Mouse (Mus musculus) layer of hippocampus, postnatal 14 days (tissue): ENCODE results near the gene Sdsl. TPM values are rescaled to one million over a fixed set of nuclear protein-coding genes. Genes with fewer than 3 reads are reported as not detected.

Source experiments
- DNase-seq, 2 experiments: peaks; one replicate each; pipeline ENCODE4 v3.0.0; 2021 to 2022; ENCODE audit warnings: low spot score in 2 of 2, mixed read lengths in 1 of 2
- total RNA-seq, 2 experiments: library from RNA; stranded (reverse); gene quantifications; 2 replicates each; pipeline ENCODE4 v1.2.3; 2021

The Sdsl gene
- total RNA-seq, 2 experiments from 2014 or later, result 7.1 to 8.7 TPM

DNA sequence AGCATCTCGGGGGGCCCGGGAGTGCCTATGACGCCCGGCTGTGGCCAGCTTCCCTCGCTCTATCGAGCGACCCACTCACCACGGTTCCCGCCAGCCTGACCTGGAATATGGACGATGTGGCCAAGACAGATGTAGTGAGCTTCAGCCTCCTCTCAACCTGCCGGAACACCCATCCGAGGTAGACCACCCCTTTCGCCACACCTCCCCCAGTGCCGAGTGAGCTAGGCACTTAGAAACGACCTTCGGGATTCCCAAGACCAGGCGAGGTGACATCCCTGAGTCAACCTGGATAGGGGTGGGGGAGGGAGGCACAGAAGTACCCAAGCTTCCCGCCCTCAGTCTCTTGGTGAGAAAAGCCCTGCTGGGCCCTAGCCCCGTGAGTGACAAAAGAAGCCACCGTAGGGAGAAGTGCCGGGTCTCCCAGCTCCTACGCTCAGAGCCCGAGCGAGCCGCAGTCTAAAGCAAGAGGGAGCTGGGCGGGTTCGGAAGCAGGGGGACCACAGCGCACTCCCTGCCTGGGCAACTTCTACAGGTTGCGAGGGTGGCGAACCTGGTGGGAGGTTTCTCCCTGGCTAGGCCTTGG is 41.5 kb downstream of the Sdsl start:
- DNase-seq, result no peak

DNA sequence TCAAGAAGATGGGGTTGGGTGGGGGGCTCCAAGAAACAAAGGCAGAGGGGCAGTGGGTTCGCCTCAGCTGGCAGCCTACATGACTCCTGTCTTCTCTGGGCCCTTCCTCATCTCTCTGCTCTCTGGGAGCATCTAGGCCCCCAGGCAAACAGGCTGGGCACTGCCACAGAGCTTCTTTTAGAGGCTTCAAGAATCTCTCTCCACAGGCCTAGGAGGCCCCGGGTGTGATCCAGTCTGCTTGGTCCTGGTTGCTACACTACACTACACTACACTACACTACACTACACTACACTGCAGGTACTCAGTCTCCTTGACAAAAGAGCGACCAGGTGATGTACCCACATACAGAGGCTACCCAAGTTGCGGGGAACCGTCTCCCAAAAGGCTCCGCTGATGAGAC is 42.9 kb downstream of the Sdsl start:
- DNase-seq, result no peak

DNA sequence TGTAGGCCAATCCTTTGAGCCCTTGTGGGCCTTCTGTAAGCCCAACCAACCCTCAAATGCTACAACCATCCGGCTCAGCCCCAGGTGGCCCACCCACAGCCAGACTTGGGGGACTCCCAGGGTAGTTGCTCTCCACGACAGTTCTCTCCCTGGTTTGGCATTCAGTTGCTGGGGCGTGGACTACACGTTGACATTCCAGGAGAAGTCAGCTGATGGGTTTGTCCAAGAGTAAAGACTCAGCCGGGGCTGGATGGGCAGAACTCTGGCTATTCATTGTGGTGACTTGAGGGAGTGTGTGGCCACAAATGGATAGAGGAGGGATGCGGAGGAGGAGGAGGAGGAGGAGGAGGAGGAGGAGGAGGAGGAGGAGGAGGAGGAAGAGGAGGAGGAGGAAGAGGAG is 43.6 kb downstream of the Sdsl start:
- no peak for DNase-seq

DNA sequence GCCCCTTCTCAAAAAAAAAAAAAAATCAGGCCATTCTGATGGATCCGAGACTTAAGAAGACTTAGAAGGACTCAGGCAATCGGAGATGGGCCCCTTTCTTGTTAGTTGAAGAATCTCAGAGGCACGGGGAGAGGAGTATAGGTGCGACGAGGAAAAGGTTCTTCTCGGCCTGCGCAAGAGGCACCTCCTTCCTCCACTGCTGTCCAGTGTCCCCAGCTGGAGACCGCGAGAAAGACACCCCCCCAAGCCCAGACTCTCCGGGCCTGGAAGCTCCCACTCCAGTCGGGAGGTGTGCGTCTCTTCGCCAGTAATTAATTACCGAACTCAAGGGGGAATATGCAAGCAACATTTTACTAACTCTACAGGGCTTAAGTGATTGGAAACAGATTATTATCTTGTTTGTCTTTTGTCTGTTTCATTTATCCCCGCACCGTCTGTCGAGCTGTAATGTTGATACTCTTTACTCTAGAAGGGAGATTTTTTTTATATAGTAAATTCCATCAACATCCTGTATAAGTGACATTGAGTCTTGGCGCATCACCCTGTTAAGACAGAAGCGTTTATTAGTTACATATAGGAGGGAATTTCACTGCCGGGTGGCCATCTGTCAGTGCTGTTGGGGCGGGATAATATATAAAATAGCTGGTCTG is 44.3 kb downstream of the Sdsl start:
- no peak for DNase-seq

DNA sequence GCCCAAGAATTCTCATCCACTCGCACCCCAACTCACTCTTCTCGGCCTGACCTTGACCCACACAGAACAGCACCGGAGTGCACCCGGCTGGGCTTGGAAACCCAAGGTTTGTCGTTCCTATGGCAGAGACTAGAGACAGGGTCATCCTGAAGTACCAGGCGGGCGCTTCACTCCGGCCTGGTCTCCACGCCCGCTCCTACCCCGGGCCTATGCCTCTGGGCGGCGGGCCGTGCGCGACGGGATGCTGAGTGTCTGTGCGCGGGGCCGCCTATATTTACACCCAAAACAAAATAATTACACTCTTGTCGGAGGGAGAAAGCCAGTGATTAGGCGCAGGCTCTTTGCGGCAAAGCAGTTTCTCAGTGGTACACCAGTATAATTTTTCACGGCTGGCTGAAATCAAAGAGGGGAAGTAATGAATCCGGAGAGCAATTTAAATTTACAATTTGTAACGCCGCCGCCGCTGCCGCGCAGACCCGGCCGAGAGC is 45.1 kb downstream of the Sdsl start:
- no peak for DNase-seq

DNA sequence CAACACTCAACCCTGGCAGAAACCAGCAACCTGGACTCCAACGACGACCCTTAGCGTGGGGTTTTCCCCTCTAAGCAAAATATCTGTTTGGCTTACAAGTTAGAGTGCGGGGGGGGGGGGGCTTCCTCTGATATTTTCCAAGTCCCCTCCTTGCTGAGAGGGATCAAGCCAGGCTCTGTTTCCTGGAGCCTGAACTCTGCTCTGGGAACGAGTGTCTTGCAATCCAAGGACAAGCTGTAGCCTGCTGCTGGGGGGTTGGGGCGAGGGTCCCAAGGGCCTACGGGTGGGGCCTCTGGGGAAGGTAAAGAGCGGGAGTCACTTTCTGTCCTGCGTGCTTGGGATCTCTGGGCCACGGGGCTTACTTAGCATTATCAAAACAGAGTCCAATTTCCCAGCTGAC is 46.0 kb downstream of the Sdsl start:
- DNase-seq, result no peak

DNA sequence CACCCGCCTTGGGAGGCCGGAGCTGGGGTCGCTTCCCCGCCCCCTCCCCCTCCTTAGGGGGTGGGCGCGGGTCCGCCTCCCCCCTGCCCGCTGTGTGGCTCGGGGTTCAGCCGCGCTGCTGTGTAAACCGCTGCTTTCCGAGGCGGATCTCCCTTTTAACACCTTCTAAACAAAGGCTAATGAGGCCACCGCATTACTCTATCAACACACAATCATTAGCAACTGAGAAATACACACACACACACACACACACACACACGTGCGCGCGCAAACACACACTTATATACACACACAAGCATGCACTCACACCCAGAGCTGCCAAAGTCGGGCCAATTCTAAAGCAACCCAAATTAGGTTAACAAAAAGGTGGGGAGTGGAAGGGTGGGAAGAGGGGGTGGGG is 46.9 kb downstream of the Sdsl start:
- no peak for DNase-seq

DNA sequence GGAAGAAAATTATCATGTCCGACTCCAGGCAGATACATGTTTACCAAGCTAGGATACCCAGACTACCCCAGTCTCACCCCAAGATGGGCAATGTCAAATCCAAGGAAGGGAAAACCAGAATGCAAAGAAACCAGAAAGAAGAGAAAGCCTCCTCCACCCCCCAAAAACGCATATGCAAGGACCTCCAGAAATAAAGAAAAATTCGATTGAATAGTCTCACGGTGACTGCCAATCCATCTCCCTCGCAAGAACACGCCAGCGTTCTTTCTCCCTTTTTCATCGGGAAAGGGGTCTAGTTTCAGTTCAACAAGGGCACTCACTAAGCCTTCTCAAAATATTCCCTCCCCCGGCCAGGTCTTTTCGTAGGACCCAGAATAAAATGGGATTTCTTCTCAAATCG is 48.0 kb downstream of the Sdsl start:
- DNase-seq, result no peak

DNA sequence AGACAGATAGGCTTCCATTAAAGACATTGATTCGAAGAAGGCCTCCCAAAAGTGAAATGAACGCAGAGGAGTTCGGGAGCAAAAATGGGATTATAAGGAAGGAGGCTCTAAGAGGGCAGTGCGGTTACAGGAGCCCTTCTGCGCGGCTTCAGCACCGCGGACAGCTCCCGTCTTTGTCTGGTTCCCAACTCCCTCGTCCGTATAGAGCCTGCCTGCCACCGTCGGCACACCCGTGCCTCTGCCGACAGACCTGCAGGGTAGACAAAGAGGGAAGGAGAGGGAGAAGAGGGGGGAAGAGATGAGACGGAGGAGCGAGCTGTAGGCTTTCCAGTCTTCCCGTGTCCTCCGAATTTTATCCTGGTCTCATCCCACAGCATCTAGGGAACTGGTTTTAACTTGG is 48.6 kb downstream of the Sdsl start:
- DNase-seq, result peak in 1 of 2 experiments; percentile 31

DNA sequence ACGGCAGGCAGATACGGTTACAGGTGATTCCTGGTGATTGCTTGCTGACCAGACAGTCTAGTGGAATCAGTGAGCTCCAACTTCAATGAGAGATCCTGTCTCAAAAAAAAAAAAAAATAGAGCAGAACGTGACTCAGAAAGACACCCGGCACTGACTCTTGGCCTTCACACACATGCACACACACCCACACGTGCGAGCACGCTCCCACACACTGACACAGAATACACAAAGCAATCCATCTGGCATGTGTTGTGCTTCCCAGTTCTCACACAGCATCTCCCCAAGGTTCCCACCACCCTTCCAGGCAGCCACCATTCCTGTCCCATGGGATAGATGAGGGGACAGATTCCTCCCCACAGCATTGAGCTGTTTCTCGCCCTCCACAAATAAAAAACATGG is 52.5 kb downstream of the Sdsl start:
- peak in 1 of 2 experiments; percentile 44 for DNase-seq

DNA sequence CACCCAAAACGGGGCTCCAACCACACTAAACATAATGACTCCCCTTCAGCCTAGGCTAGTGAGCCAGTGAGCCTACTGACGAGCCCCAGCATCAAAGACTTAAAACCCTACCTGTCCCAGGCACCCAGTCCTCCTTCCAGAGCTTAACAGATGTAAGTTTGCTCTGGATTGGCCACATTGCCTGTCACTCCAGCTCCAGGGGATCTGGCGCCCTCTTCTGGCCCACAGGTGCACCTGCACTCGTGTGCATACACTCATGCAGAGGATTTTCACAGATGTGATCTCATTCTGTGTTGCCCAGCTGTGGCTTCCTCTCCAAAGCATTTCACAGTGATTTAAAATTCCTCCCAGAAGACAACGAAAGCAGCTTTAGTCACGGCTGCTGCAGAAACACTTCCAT is 59.2 kb downstream of the Sdsl start:
- no peak for DNase-seq

DNA sequence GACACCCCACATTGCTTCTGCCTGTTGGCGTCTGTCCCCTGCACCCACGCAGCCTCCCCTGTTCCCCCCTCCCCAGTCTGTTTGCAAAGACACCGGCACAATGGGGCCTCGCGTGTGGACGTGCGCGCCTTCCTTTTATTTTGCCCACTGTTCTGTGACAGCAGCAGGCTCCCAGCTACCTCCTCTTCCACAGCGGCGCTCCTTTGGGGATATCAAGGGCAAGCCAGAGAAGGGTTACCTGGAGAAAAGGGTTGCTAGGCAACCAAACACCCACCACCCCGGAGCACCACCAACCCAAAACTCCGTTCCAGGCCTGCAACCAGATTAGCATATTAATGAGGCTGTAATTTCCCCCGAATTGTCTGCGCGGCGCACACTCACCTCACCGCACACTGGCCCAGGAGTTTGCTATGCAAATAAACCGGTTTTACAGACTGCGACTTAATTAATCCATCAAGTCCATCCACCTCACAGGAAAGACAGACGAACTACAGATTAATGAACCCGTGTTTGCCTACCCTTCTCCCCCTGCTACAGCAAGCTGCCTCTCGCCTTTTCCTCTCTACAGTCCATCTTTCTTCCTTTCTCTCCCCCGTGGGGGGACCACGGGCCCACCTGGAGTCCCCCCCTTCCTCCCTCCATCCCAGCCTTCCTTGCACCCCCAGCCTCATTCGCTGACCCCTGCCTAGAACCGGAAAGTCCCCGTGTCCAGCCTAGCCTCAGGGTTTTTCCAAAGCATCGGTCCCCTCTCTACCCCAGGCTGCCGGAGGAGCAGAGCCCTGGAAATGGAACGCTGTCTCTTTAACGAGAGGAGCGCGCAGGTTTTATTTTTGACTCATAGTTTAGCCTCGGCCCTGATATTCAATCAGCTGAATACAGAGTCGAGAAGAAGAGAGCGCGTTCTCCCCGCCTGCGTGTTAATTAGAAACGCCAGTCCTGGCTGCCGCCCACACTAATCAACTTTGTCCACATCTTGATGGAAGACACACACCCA is 62.9 kb downstream of the Sdsl start:
- DNase-seq, result peak; percentile 59 to 64

DNA sequence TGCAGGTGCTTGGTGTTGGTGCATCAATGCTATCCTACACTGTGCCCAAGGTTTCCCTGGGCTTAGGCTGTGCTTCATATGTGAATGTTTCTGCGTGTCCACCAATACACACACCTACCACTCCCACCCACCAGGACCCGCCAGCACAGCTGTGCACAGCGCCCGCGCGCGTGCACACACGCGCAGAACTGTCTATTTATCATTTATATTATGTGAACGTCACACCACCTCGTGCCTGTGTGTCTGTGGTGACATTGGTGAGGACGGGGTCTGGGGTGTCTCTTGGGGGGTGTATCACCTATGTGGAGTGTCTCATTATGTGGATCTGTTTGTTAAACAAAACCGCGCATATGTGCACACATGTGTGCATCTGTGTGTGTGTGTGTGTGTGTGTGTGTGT is 63.7 kb downstream of the Sdsl start:
- DNase-seq, result no peak

Other genes with a start within 250 kb of the Sdsl start
- gene Lhx5, start 41.1 kb downstream of the Sdsl start, total RNA-seq, result under 1 TPM; 0.32 to 0.41 TPM
- not detected for gene Sds, start 3.7 kb upstream of the Sdsl start, total RNA-seq
- gene Plbd2, start 30.8 kb upstream of the Sdsl start, total RNA-seq, result 10 to 100 TPM; 69.9 to 76.1 TPM
- gene Slc8b1, start 38.4 kb upstream of the Sdsl start, total RNA-seq, result 1 to 10 TPM; 7.9 to 8.4 TPM
- 10 to 100 TPM; 44.1 to 45.2 TPM for gene Tpcn1, start 115.9 kb upstream of the Sdsl start, total RNA-seq
- gene Iqcd, start 116.2 kb upstream of the Sdsl start, total RNA-seq, result 1 to 10 TPM in 1 of 2 experiments, under 1 TPM in 1; 0.52 to 2.4 TPM
- gene Rita1, start 139.8 kb upstream of the Sdsl start, total RNA-seq, result 10 to 100 TPM; 24.8 to 26.8 TPM
- gene Ddx54, start 139.9 kb upstream of the Sdsl start, total RNA-seq, result 10 to 100 TPM; 41.7 to 44.4 TPM
- 1 to 10 TPM in 1 of 2 experiments, not detected in 1; 1.8 TPM for gene Cfap73, start 161.4 kb upstream of the Sdsl start, total RNA-seq
- gene Rasal1, start 176.0 kb upstream of the Sdsl start, total RNA-seq, result 10 to 100 TPM; 82.3 to 92.4 TPM
- gene Dtx1, start 239.1 kb upstream of the Sdsl start, total RNA-seq, result 10 to 100 TPM; 70.5 to 74.2 TPM